Mouse (Mus musculus) brain, adult 2 months (tissue): ENCODE results near the gene Clspn.
"Not testable (repeated sequence)": the region's sequence is repeated elsewhere in the genome, so short reads cannot be mapped to it uniquely, and the experiment has no call there.

Experiments used
- DNase-seq: peaks from one replicate; pipeline ENCODE4 v3.0.0; 2011; ENCODE audit warnings: low read depth, low spot score

Clspn gene

GRCm38 (mm10) chr4:126556809-126557711 is at the start of gene Clspn:
Clspn (plus strand) TSS chr4:126556935.
- DNase-seq, result peak; percentile 85

GRCm38 (mm10) chr4:126508110-126508899 is 48.4 kb upstream of the Clspn start:
- DNase-seq, result no peak

- DNase-seq, result no peak
These were observed 47.7 kb upstream of the Clspn start for GRCm38 (mm10) chr4:126509072-126509471.

GRCm38 (mm10) chr4:126511013-126511412 is 45.7 kb upstream of the Clspn start:
- DNase-seq, result peak; percentile 31

- no peak for DNase-seq
These were observed 44.2 kb upstream of the Clspn start for GRCm38 (mm10) chr4:126512308-126513066.

GRCm38 (mm10) chr4:126526164-126526563 is 30.6 kb upstream of the Clspn start:
- peak; percentile 20 for DNase-seq

- no peak for DNase-seq
These were observed 29.9 kb upstream of the Clspn start for GRCm38 (mm10) chr4:126526828-126527227.

- no peak for DNase-seq
These were observed 24.4 kb upstream of the Clspn start for GRCm38 (mm10) chr4:126532292-126532691.

GRCm38 (mm10) chr4:126532827-126533728 is 23.7 kb upstream of the Clspn start, which contains the start of gene Ago4:
Ago4 (minus strand) TSS chr4:126533472.
- DNase-seq, result peak; percentile 87

- no peak for DNase-seq
These were observed 23.0 kb upstream of the Clspn start for GRCm38 (mm10) chr4:126533729-126534070.

GRCm38 (mm10) chr4:126535631-126536030 is 21.1 kb upstream of the Clspn start:
- not testable (repeated sequence) for DNase-seq

GRCm38 (mm10) chr4:126536865-126537264 is 19.9 kb upstream of the Clspn start:
- no peak for DNase-seq

- DNase-seq, result peak; percentile 49
These were observed 16.2 kb upstream of the Clspn start for GRCm38 (mm10) chr4:126540487-126541071.

- no peak for DNase-seq
These were observed 13.9 kb upstream of the Clspn start for GRCm38 (mm10) chr4:126542838-126543237.

GRCm38 (mm10) chr4:126545016-126545415 is 11.7 kb upstream of the Clspn start:
- DNase-seq, result no peak

GRCm38 (mm10) chr4:126545703-126546102 is 11.0 kb upstream of the Clspn start:
- no peak for DNase-seq

- DNase-seq, result no peak
These were observed 10.6 kb upstream of the Clspn start for GRCm38 (mm10) chr4:126546183-126546582.

GRCm38 (mm10) chr4:126552136-126552535 is 4.6 kb upstream of the Clspn start:
- DNase-seq, result no peak

GRCm38 (mm10) chr4:126553105-126553504 is 3.6 kb upstream of the Clspn start:
- DNase-seq, result peak; percentile 76

GRCm38 (mm10) chr4:126553685-126554084 is 3.0 kb upstream of the Clspn start:
- no peak for DNase-seq
